Mouse (Mus musculus): ENCODE results near the gene Baiap2.

Baiap2 gene

DNA sequence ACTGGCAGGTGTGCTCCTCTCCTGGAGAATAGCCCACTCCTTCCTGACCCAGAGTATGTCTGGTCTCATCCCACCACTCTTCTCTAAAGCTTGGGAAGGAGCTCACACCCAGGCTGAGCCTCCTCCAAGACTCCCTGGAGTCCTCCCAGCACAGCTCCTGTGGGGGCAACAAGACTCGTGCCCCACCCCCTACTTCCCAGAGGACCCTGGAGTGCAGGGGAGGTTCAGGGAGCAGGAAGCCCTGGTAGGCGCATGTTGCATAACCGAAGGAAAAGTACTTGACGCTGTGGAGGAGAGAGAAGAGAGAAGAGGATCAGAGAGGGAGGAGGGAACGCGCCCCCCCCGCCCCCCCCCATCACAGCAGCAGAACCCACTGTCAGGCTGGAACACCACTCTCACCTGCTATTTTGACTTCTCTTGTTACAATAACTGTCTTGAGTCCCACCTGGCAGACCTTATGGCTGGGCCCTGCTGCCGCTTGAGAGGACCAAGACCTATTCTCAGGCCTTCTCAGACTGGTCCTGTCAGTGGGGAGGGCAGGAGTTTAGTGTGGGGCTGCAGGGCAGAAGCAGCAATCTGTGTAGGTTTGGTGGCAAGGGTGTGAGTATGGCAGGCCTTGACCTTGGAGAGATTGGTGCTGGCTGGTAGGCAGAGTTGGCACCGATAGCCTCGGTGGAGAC is 48.2 kb downstream of the Baiap2 start:
- Histone ChIP-seq H3K36me3 (ENCODE audit: control insufficient read depth, insufficient read depth, low read length, poor library complexity, severe bottlenecking) (no peaks in the 10 kb centered on the region), H3K27me3 (ENCODE audit: control insufficient read depth, insufficient read depth, low read length, poor library complexity, severe bottlenecking) (no peaks in the 10 kb centered on the region)
- no peak for DNase-seq (ENCODE audit: low read depth, low spot score)

DNA sequence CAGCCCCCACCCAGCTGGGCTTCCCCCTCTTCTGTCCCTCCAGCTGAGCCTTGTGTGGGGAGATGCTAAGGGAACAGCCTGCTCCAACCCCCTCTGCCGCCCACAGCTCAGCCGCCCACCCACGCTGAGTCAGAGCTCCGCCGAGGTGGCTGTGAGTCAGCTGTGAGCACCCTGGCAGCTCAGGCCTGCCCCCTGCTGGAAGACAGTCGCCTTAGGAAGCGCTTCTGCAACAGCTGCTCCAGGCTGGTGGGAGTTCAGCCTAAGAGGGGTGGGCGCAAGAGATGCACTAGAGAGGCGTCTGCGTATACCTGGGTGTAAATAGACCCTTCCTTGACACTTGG is 48.7 kb downstream of the Baiap2 start:
- Histone ChIP-seq H3K36me3 (ENCODE audit: control insufficient read depth, insufficient read depth, low read length, poor library complexity, severe bottlenecking) (no peaks in the 10 kb centered on the region), H3K27me3 (ENCODE audit: control insufficient read depth, insufficient read depth, low read length, poor library complexity, severe bottlenecking) (no peaks in the 10 kb centered on the region)
- DNase-seq (ENCODE audit: low read depth, low spot score) = peak; percentile 90

DNA sequence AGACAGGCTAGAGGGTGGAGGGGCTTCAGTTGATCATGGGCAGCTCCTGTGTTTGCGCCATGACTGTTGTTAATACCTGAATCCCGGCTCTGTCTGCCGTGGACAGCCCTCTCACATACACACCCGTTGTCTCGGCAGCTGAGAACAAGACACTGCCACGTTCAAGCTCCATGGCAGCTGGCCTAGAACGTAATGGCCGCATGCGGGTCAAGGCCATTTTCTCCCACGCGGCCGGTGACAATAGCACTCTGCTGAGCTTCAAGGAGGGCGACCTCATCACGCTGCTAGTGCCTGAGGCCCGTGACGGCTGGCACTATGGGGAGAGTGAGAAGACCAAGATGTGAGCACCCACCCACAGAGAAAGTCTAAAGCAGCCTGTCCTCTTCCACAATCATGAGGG is 54.8 kb downstream of the Baiap2 start:
- no peaks in the 10 kb centered on the region for H3K36me3 ChIP-seq (ENCODE audit: control insufficient read depth, insufficient read depth, low read length, poor library complexity, severe bottlenecking)
- H3K27me3 ChIP-seq (ENCODE audit: control insufficient read depth, insufficient read depth, low read length, poor library complexity, severe bottlenecking) = no peaks in the 10 kb centered on the region
- no peak for DNase-seq (ENCODE audit: low read depth, low spot score)

DNA sequence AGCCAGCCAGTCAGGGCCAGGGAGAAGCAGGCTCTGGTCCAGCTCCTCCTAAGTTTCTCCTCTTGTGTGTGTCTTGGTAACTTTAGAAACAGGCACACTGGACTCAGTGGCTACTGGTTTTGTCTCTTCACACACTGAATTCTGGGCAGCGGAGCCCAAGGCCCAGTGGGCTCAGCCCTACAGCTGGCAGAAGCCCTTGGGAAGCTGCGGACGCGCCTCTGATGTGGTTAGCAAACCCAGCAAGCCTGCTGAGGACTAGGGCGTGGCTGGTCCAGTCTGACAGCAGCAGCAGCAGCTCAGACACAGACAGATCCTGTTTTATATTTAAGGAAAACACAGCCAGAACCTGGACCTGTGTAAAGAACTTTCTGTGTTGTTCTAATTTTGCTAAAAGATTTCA is 59.5 kb downstream of the Baiap2 start:
- Histone ChIP-seq H3K27me3 (ENCODE audit: control insufficient read depth, insufficient read depth, low read length, poor library complexity, severe bottlenecking) (no peaks in the 10 kb centered on the region), H3K36me3 (ENCODE audit: control insufficient read depth, insufficient read depth, low read length, poor library complexity, severe bottlenecking) (no peaks in the 10 kb centered on the region)
- DNase-seq (ENCODE audit: low read depth, low spot score) = no peak

DNA sequence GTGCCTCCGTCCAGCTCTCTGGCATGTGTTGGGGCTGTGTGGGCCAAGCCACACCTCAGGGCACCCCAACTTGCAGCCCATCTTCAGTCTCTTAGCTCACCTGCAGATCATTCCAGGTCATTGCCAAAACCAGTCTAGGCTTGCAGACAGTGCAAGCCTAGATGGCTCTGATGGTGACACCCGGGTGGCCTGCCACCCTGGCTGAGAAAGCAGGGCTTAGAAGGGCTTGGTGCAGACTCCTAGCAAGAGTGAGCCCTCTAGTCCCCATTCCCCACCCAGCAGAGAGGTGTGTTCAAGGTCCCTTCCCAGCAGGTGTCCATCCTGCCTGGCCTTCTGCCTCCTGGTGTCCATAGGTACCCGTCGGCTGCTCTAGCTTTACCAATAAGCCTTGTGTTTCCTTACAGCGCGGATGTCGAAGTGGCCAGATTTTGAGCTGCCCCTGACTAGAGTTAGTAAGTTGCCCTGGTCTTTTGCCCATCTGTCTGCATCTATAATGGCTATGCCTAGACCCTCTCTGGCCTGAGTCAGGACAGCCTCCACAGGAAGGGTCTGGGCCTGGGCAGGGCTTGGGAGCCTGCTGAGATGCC is 60.2 kb downstream of the Baiap2 start:
- no peak for DNase-seq (ENCODE audit: low read depth, low spot score)
- no peaks in the 10 kb centered on the region for H3K27me3 ChIP-seq (ENCODE audit: control insufficient read depth, insufficient read depth, low read length, poor library complexity, severe bottlenecking)
- H3K36me3 ChIP-seq (ENCODE audit: control insufficient read depth, insufficient read depth, low read length, poor library complexity, severe bottlenecking) = no peaks in the 10 kb centered on the region

DNA sequence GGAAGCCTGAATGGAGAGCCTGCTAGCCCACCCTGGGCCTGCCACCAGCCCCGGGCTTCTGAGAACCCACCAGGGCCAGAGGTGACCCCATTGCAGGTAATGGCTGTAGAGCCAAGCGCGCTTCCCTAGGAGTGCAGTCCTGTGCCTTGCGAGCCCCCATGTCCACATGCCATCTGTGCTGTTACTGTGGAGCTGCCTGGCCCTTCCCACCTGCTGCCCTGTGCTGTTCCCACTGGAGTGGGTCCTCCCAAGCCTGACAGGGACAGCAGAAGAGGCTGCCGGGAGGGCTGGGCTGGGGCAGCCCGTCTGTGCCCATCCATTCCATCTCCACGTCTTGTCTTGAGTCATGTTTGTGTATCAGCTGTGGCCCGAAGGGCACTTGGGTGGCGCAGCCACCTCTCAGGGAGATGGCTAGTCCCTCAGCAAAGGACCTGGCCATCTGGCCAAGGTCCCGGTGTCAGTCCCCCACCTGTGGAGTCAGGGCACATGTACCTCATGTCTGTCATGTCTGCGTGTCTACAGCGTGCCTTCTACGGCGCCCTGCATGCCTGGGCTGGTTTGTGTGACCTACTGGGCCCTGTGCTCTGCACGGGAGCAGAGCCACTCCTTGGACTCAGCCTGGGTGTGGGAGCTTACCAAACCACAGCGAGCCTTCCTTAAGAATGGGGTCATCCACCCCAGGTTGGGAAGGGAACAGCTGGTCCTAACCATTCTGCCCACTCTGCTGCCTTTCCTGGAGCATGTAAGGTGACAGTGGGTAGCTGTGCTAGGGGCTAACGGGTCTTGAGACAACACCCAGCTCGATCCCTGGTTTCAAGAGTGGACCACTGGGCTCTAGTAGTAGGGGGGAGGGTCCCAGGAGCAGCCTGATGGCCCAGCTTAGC is 63.1 kb downstream of the Baiap2 start:
- no peak for DNase-seq (ENCODE audit: low read depth, low spot score)
- no peaks in the 10 kb centered on the region for H3K27me3 ChIP-seq (ENCODE audit: control insufficient read depth, insufficient read depth, low read length, poor library complexity, severe bottlenecking)
- H3K36me3 ChIP-seq (ENCODE audit: control insufficient read depth, insufficient read depth, low read length, poor library complexity, severe bottlenecking) = no peaks in the 10 kb centered on the region

DNA sequence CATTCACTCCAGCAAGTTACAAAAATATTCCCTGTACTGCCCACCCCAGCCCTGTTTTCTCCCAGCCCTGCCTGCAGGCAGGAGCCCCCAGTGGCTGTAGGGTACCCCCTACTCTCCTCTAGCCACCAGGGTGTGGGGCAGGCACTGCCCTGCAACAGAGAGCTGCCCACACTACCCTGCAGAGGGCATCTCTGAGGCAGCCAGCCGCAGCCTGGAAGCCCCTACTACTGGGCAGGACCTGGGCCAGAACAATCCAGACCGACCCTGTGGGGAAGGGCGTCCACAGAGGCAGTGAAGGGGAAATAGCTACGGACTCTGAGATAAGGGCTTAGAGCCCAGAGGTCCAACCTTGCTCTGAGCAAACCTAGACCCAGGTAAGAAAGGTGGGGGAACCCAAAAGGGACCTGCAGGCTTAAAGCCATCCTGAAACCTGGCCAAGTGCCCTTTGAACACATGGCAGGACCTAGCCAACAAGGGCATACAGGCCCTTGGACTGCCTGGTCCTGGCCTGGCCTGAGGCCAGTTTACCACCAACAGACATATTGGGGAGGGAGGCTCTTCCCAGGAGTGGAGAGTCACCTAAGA is 65.0 kb downstream of the Baiap2 start:
- no peaks in the 10 kb centered on the region for H3K36me3 ChIP-seq (ENCODE audit: control insufficient read depth, insufficient read depth, low read length, poor library complexity, severe bottlenecking)
- H3K27me3 ChIP-seq (ENCODE audit: control insufficient read depth, insufficient read depth, low read length, poor library complexity, severe bottlenecking) = no peaks in the 10 kb centered on the region
- DNase-seq (ENCODE audit: low read depth, low spot score) = no peak

DNA sequence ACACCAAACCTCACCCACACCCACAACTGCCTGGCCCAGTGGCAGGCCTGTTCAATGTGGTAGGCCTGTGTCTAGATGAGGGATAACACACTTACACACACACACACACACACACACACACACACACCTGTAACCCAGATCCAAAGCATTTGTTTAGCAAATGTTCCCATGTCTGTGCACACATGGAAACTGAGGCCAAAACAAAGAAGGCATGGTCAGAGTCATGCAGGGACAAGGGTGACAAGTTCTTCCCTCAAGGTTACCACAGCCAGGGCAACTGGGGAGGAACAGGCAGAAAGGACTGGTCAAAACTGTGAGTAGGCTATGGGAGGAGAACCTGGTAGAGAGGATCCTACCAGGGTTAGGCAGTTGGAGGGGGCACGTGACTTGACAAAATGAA is 65.9 kb downstream of the Baiap2 start:
- H3K27me3 ChIP-seq (ENCODE audit: control insufficient read depth, insufficient read depth, low read length, poor library complexity, severe bottlenecking) = no peaks in the 10 kb centered on the region
- no peaks in the 10 kb centered on the region for H3K36me3 ChIP-seq (ENCODE audit: control insufficient read depth, insufficient read depth, low read length, poor library complexity, severe bottlenecking)
- no peak for DNase-seq (ENCODE audit: low read depth, low spot score)

DNA sequence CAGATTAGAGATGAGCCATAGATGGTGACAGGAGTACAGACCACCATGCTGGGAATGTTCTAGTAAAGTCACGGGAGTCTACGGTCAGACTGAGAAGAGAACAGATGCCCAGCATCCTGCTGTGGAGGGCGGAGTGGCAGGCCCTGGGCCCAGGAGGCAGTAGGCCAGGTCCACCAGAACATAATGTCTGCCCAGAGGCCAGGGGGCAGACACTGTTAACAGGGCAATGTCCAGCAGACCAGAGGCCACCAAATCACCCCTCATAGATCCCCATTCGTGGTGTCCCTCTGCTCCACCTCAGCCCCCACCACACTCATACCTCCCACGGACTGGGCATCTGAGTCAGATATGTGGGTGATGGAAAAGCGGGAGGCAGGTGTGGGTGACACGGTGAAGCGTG is 66.4 kb downstream of the Baiap2 start:
- no peaks in the 10 kb centered on the region for H3K27me3 ChIP-seq (ENCODE audit: control insufficient read depth, insufficient read depth, low read length, poor library complexity, severe bottlenecking)
- H3K36me3 ChIP-seq (ENCODE audit: control insufficient read depth, insufficient read depth, low read length, poor library complexity, severe bottlenecking) = no peaks in the 10 kb centered on the region
- no peak for DNase-seq (ENCODE audit: low read depth, low spot score)

DNA sequence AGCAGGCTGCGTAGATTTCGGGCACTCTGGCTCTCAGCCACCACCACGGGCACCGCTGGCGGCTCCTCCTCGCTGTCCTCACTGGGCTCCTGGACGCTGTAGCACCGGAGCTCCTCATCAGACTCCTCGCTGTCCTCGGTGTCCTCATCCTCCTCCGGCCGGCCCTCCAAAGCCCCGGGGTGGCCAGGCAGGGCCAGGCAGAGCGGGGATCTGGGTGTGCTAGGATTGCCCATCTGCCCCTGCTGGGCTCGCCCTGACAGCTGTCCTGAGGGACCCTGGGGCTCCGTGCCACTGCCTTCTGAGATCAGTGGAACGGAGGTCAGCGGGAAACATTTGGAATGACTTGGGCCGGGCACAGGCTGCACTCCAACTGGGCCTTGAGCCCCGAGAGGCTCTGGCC is 67.4 kb downstream of the Baiap2 start:
- no peak for DNase-seq (ENCODE audit: low read depth, low spot score)
- no peaks in the 10 kb centered on the region for H3K36me3 ChIP-seq (ENCODE audit: control insufficient read depth, insufficient read depth, low read length, poor library complexity, severe bottlenecking)

DNA sequence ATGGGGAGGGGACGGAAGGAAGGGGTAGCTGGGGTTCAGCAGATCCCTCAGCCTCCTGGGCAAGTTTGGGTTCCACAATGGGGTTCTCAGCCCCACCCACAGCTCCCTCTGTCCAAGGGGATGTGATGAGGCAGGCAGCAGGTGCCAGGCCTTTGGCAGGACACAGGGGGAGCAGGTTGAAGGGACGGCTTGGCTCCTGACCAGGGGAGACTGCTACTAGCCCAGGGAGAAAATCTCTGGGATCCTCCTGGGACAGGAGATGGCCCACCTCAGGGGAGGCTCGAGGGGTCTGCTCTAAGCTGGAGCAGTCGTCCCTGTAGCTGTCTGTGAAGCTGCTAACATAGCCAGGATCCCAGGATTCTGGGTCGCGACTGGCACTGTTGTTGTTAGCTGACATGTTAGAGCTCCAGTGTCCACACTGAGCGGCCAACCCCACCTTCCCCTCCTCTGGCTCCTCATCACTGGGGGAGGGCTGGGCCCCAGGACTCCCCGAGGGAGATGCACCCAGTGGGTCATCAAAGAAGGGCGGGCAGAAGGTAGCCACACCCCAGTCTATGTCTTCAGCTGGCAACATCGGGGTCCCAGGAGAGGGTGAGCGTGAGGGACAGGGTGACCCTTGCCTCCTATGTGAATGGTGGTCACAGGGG is 68.7 kb downstream of the Baiap2 start:
- Histone ChIP-seq H3K36me3 (ENCODE audit: control insufficient read depth, insufficient read depth, low read length, poor library complexity, severe bottlenecking) (no peaks in the 10 kb centered on the region), H3K27me3 (ENCODE audit: control insufficient read depth, insufficient read depth, low read length, poor library complexity, severe bottlenecking) (no peaks in the 10 kb centered on the region)
- no peak for DNase-seq (ENCODE audit: low read depth, low spot score)

More for the DNA sequence above, 67.4 kb downstream of the Baiap2 start:
- no peaks in the 10 kb centered on the region for H3K27me3 ChIP-seq (ENCODE audit: control insufficient read depth, insufficient read depth, low read length, poor library complexity, severe bottlenecking)

DNA sequence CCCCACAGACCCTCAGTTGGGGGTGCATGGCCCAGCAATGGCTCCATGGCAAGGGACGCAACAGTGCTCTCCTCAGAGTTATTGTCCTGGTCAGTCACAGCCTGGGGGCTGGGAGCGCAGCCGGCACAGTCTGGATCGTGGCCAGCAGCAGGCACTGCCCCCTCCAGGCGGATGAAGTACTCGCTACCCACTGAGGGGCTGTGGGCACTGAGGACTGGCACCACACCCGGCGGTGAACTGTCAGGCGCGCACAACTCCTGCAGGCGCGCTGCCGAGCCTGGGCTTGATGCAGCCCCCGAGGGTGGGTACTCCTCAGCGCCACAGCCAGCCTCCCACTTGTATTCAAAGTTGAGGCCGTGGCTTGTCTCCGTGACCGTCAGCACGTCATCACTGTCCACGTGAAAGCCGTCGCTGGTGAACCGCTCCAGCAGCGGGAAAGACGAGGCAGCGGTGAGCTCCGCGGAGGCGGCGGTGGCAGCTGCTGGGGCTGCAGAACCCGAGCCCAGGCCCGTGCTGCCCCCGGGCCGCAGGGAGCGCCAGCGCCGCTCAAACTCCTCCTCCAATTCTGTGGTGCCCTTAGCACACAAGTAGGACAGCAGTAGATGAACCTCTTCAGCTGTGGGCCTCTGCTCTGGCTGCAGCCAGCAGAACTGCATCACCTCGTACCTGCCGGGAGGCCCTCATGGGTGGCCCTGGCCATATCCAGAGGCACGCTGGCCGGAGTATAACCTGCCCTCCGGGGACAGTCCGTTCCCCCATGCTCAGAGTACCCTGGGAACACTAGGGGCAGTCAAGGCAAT is 69.4 kb downstream of the Baiap2 start:
- Histone ChIP-seq H3K36me3 (ENCODE audit: control insufficient read depth, insufficient read depth, low read length, poor library complexity, severe bottlenecking) (no peaks in the 10 kb centered on the region), H3K27me3 (ENCODE audit: control insufficient read depth, insufficient read depth, low read length, poor library complexity, severe bottlenecking) (no peaks in the 10 kb centered on the region)
- peak; percentile 7 for DNase-seq (ENCODE audit: low read depth, low spot score)

DNA sequence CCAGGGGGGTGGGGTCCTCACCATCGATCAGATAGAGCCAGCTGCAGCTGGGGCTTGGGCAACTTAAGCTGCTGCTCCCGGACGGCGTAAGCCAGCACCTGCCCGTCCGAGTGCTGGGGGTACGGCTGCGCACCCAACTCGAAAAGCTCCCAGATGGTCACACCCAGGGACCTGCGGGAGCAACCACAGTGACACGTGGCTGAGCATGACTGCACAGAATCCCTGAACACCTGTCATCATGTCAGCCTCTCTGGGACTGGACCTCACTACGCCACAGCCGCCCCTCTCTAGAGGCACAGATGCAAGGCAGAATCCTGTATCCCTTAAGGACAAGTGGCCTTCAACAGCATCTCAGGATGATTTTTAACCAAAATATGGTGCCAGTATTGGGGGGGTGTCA is 70.1 kb downstream of the Baiap2 start:
- DNase-seq (ENCODE audit: low read depth, low spot score) = no peak
- Histone ChIP-seq H3K36me3 (ENCODE audit: control insufficient read depth, insufficient read depth, low read length, poor library complexity, severe bottlenecking) (no peaks in the 10 kb centered on the region), H3K27me3 (ENCODE audit: control insufficient read depth, insufficient read depth, low read length, poor library complexity, severe bottlenecking) (no peaks in the 10 kb centered on the region)

DNA sequence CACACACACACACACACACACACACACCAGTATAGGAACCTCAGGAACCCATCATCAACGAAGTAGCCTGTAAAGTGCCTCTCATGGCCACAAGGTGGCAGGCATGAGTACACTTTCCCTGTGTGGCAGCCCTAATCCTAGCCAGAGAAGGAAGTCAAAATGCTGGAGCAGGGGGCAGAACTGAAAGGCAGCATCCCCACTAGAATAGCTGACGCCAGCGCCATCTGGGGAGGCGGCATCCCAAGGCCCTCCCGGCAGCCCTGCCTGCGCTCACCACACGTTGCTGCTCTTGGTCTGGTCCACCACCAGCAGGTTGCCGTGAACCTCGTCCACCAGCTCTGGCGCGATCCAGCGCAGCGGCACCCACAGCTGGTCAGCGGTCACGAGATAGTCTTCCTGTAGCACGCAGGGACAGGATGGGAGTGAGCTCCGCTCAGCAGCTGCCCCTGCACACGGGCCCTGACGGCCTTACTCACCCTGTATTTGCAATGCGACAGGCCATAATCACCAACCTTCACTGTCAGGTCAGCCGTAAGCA is 70.7 kb downstream of the Baiap2 start:
- DNase-seq (ENCODE audit: low read depth, low spot score) = peak; percentile 84
- Histone ChIP-seq H3K36me3 (ENCODE audit: control insufficient read depth, insufficient read depth, low read length, poor library complexity, severe bottlenecking) (no peaks in the 10 kb centered on the region), H3K27me3 (ENCODE audit: control insufficient read depth, insufficient read depth, low read length, poor library complexity, severe bottlenecking) (no peaks in the 10 kb centered on the region)

Measured in splenic B cell, adult 2 months (primary cell).